Mouse (Mus musculus) hematopoietic stem cell, adult 5-6 weeks (primary cell): ENCODE data around the gene Hoxb7. TPM values are rescaled to one million over a fixed set of nuclear protein-coding genes. Genes with fewer than 3 reads are reported as not detected.

Experiments used
- ATAC-seq, 2 experiments: fragments of 125-278 bp in 1 of 2; replicated peaks in 1 of 2; 2 replicates each; pipeline ENCODE4 v1.8.0; 2016 to 2017; ENCODE audit warnings: inconsistent platforms in 2 of 2, mild to moderate bottlenecking in 2 of 2, moderate number of reproducible peaks in 2 of 2, low read depth in 1 of 2, moderate TSS enrichment in 1 of 2; ENCODE audit not compliant: low FRiP score in 2 of 2, poor library complexity in 2 of 2, severe bottlenecking in 2 of 2, insufficient read depth in 1 of 2, low TSS enrichment in 1 of 2
- total RNA-seq: library from RNA; stranded (forward); fragments of 172-1452, 232-1000 nt; gene quantifications from 2 replicates; pipeline ENCODE4 v1.2.3, GENCODE M21; 2017

The Hoxb7 gene
- total RNA-seq, 1 experiment from 2014 or later: not detected

- ATAC-seq: no peak
Observed at GRCm38 (mm10) chr11:96304381-96305195, 18.2 kb downstream of the Hoxb7 start.

DNA sequence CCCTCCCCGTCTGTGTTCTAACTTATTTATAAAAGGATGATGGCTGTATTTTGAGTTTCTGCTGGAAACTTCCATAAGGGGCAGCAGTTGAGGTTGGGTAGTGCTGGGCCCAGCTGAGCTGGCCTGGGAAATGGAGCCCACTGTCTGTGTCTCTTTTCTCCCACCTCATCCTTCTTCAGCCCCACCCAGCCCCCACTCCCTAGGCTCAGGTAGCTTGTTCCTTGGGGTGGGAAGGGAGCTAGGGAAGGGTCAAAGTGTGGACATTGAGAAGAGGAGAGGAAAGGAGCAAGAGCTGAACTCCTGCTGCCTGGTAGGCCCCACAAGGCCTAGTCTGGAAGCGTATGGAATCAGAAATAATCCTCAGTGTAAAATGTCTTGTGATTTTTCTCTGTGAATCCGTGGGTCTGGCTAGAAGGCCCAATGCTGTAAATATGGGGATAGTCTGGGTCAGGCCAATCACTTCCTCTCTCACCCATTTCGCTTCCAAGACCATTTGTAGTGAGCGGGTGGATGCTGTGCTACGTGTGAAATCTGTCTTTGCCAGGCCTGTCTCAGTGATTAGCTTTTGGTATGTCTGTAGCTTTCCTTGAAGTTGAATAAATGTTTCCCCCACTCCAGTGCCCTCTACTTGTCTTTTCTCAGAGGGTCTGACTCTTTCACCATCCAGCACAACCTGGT is 19.2 kb downstream of the Hoxb7 start:
- ATAC-seq: no peak

- ATAC-seq: no peak
Observed at GRCm38 (mm10) chr11:96306183-96306907, 19.9 kb downstream of the Hoxb7 start.

DNA sequence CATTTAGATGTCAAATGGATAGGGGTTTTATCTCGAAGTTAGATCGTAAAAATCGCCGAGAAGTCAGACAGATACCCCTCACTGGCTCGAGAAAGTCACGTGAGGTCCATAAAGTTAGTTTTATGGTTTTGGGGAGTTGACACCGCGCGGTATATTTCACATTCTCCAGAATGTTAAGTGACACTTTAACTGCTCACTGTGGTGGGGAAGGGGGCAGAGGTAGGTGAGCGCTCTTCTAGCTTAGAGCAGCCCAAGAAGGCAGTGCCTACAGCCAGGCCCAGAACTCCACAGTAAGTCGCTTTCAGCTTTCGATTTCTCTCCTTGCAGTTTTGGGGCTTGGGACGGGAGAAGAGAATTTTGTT is 20.5 kb downstream of the Hoxb7 start:
- ATAC-seq: no peak

GRCm38 (mm10) chr11:96308763-96309162 is 22.3 kb downstream of the Hoxb7 start:
- no peak for ATAC-seq

DNA sequence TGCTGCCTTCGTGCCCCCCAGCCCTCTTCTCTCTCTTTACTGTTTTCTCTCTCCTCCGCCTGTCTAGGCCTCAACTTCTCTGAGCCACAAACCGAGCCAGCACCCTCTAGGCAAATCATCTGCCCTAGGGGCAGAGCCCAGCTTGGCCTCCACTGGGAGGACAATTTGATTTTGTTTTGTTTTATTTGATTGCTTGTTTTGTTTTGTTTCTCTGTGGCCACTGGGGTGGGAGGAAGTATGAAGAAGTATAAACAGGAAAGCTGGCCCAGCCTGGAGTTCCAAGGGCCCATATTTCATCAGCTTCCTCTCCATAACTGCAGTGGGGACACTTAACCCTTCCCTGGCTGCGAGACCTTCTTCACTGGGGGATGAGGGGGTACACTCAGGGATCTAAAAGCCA is 22.9 kb downstream of the Hoxb7 start:
- ATAC-seq: no peak

GRCm38 (mm10) chr11:96310183-96310938 is 23.9 kb downstream of the Hoxb7 start:
- no peak for ATAC-seq

- no peak for ATAC-seq
Observed at GRCm38 (mm10) chr11:96311097-96311496, 24.7 kb downstream of the Hoxb7 start.

- peak; percentile 83 to 87 for ATAC-seq
Observed at GRCm38 (mm10) chr11:96311520-96312417, 25.3 kb downstream of the Hoxb7 start.

DNA sequence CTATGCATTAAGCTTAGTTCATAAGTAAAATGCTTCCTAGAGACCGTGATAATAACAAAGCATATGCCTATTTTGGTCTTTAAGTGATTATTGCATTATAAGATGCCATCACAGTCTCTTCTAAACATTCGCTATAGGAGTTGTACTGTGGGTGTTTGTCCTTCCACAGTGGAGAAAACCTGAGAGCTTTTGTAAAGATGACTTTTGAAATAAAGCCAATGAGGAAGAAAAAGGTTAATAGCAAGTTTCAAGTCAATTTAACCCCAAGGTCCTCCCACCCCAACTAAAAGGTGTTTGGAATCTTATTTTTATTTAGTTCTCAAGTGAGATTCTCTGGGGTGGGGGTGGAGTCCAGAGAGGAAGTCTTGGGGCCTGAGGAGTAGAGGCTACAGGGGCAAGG is 26.7 kb downstream of the Hoxb7 start:
- no peak for ATAC-seq

- no peak for ATAC-seq
Observed at GRCm38 (mm10) chr11:96313806-96314428, 27.5 kb downstream of the Hoxb7 start.

DNA sequence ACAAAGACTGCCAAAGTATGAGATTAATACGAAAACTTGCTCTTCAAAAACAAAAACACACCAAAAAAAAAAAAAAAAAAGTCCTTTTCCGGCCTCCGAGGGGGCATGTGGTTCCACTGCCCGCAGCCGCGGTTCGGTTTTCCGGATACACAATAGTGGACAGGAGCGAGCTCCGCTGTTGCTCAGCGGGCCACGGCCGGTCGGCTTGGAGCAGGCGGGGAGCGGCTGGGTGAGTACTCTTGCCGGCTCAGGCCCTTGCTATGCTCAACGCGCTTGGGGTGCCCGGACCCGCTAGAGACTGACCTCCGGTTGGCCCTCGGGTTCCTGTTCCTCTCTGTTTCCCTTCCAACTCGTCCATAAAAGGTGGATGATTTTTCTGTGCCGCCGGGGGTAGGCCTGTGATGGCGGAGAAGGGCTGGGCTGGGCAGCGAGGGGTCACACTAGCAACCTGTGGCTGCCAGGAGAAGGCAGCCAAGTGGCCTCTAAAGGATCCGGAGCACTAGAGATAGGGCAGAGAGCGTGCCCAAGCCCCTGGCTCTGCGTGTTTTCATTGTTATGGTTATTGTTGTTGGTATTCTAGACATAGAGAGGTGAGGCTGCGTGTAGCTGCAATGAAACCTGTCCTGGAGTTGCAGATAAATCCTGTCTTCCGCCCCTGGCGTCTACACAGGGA is 28.4 kb downstream of the Hoxb7 start:
- ATAC-seq: peak; percentile 14 to 30; a peak in 1 of 4 replicates

DNA sequence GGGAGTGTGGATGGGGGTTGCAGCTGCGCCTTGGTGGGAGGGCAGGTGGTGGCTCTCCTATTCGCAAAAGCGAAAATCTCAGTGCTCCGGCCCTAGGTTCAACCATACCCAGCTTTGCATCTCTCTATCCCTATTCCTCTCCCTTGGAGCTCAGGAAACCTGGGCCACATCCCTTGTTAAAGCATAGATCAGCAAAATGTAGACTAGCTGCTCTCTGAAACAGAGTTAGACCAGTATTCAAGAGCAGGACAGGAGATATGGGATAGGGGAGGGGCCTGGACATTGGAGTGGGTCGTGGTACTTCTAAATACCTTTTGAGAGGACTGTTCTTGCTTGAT is 28.9 kb downstream of the Hoxb7 start:
- ATAC-seq: no peak

- no peak for ATAC-seq
Observed at GRCm38 (mm10) chr11:96316696-96317607, 30.5 kb downstream of the Hoxb7 start.
